Mouse (Mus musculus): Measurements from ENCODE around the gene Vim. TPM values are rescaled to one million over a fixed set of nuclear protein-coding genes. Genes with fewer than 3 reads are reported as not detected.

Gene Vim
- polyA plus RNA-seq, 1 experiment: 826 TPM

DNA sequence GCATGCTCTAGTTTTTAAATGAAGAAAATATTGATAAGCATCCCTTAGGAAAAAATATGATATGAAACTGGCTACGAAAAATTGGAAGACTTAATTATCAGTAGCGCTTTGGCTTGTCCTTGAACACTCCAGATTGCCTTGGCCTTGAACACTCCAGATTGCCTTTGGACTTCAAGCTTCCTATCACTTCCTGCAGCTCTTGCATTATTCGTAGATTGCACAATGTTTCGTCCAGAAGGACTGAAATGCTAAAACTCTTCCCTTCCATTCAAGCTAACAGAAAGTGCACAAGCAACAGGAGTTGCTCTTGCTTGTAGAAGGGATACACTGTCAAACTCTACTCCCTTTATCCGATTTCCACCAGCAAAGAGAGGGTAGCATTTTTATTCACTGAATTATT is 14.4 kb upstream of the Vim start:
- 92% methylated on average over 5 of the region's 5 CpGs for WGBS
- no peak for TF ChIP-seq POLR2A (IDR thresholded peaks at IDR 0.05; ENCODE audit: control insufficient read depth, extremely low read depth, insufficient read depth, low read length, poor library complexity)
- TF ChIP-seq CTCF (IDR thresholded peaks at IDR 0.05; ENCODE audit: borderline replicate concordance, control insufficient read depth, extremely low read depth, insufficient read depth, low read length, poor library complexity): no peak
- H3K27ac ChIP-seq (ENCODE audit: control insufficient read depth, insufficient read depth, low read length): no peak overlapping the region

DNA sequence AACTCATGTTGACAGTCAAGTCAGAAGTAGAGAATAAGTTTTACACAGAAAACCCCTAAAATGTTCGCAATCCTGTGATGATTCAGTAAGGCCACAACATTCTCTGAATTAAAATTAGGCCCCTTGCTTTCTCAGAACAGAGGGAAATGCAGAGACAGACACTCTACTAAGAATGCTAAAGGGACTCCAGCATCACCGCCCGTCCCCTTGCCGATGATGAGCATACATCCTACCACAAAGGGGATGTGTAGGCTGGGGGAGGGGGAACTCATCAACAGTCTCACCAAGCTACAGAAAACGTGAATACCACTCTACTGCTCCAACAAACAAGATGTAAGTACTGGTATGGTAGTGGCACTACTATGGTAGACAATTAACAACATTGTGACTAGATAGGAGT is 14.0 kb upstream of the Vim start:
- 81% methylated on average over 5 of the region's 5 CpGs for WGBS
- DNase-seq: no peak
- H3K4me1 ChIP-seq (replicated peaks; ENCODE audit: control insufficient read depth, insufficient read depth, low read length): peaks cover 2% of the 10 kb centered on the region; the same call in 1 of the 2 replicates
- no peak overlapping the region for H3K27ac ChIP-seq (ENCODE audit: control insufficient read depth, insufficient read depth, low read length)
- no peak for TF ChIP-seq CTCF (IDR thresholded peaks at IDR 0.05; ENCODE audit: borderline replicate concordance, control insufficient read depth, extremely low read depth, insufficient read depth, low read length, poor library complexity)
- TF ChIP-seq POLR2A (IDR thresholded peaks at IDR 0.05; ENCODE audit: control insufficient read depth, extremely low read depth, insufficient read depth, low read length, poor library complexity): no peak
- H3K36me3 ChIP-seq (ENCODE audit: control insufficient read depth, insufficient read depth, low read length): no peaks in the 10 kb centered on the region
- no peaks in the 10 kb centered on the region for H3K27me3 ChIP-seq (ENCODE audit: control insufficient read depth, insufficient read depth, low read length)
- H3K4me3 ChIP-seq (ENCODE audit: control insufficient read depth, insufficient read depth, low read length): no peak overlapping the region

More for the DNA sequence above, 14.4 kb upstream of the Vim start:
- Histone ChIP-seq H3K4me3 (ENCODE audit: control insufficient read depth, insufficient read depth, low read length) (no peak overlapping the region), H3K27me3 (ENCODE audit: control insufficient read depth, insufficient read depth, low read length) (no peaks in the 10 kb centered on the region), H3K4me1 (replicated peaks; ENCODE audit: control insufficient read depth, insufficient read depth, low read length) (peaks cover 2% of the 10 kb centered on the region; the same call in 1 of the 2 replicates), H3K36me3 (ENCODE audit: control insufficient read depth, insufficient read depth, low read length) (no peaks in the 10 kb centered on the region)
- no peak for DNase-seq

DNA sequence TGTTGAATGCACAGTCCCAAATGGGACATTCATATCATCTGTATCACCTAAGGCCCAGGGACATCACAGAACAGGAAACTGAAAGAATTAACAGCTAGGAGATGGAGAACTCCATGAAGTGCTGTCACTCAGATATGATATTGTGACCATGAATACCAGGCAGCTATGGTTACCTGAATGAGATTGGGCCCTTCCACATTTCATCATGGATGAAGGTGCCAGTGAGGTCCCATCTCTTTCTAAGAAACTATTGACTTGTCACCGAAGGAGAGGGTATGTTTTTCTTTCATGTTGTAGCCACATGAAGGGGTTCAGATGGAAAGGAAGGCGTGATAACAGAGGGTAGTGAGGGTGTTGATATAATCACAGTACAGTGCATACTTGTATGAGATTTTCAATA is 13.3 kb upstream of the Vim start:
- DNase-seq: no peak
- WGBS: 13% methylated on average over 2 of the region's 2 CpGs

DNA sequence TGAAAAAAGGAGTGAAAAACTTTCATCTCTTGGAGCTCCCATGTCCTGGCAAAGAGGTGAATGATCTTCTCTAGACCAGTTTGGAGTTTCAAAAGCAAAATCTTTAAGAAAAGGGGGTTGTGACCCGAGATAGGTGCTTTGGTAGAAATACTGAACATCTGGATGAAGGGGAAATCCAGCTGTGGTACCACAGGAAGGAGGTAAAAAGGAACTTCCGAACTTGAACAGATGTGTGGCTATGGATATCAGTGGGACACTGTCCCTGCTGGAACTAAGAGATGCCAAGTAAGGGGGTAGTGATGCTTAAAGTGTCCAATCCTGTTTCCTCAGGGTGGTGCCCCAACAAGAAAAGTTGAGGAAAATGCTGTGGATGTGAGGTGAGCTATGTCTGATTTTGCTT is 3.6 kb upstream of the Vim start:
- H3K4me3 ChIP-seq (ENCODE audit: control insufficient read depth, insufficient read depth, low read length): no peak overlapping the region
- TF ChIP-seq CTCF (IDR thresholded peaks at IDR 0.05; ENCODE audit: borderline replicate concordance, control insufficient read depth, extremely low read depth, insufficient read depth, low read length, poor library complexity) (no peak), POLR2A (IDR thresholded peaks at IDR 0.05; ENCODE audit: control insufficient read depth, extremely low read depth, insufficient read depth, low read length, poor library complexity) (no peak)
- H3K36me3 ChIP-seq (ENCODE audit: control insufficient read depth, insufficient read depth, low read length): no peaks in the 10 kb centered on the region
- H3K27me3 ChIP-seq (ENCODE audit: control insufficient read depth, insufficient read depth, low read length): no peaks in the 10 kb centered on the region
- DNase-seq: no peak
- H3K4me1 ChIP-seq (replicated peaks; ENCODE audit: control insufficient read depth, insufficient read depth, low read length): peaks cover under 1% of the 10 kb centered on the region
- no peak overlapping the region for H3K27ac ChIP-seq (ENCODE audit: control insufficient read depth, insufficient read depth, low read length)
- WGBS: 74% methylated on average over 2 of the region's 2 CpGs

More for the DNA sequence above, 13.3 kb upstream of the Vim start:
- Histone ChIP-seq H3K27me3 (ENCODE audit: control insufficient read depth, insufficient read depth, low read length) (no peaks in the 10 kb centered on the region), H3K36me3 (ENCODE audit: control insufficient read depth, insufficient read depth, low read length) (no peaks in the 10 kb centered on the region), H3K4me1 (replicated peaks; ENCODE audit: control insufficient read depth, insufficient read depth, low read length) (peaks cover 2% of the 10 kb centered on the region; the same call in 1 of the 2 replicates), H3K27ac (ENCODE audit: control insufficient read depth, insufficient read depth, low read length) (no peak overlapping the region), H3K4me3 (ENCODE audit: control insufficient read depth, insufficient read depth, low read length) (no peak overlapping the region)
- TF ChIP-seq POLR2A (IDR thresholded peaks at IDR 0.05; ENCODE audit: control insufficient read depth, extremely low read depth, insufficient read depth, low read length, poor library complexity) (no peak), CTCF (IDR thresholded peaks at IDR 0.05; ENCODE audit: borderline replicate concordance, control insufficient read depth, extremely low read depth, insufficient read depth, low read length, poor library complexity) (no peak)

DNA sequence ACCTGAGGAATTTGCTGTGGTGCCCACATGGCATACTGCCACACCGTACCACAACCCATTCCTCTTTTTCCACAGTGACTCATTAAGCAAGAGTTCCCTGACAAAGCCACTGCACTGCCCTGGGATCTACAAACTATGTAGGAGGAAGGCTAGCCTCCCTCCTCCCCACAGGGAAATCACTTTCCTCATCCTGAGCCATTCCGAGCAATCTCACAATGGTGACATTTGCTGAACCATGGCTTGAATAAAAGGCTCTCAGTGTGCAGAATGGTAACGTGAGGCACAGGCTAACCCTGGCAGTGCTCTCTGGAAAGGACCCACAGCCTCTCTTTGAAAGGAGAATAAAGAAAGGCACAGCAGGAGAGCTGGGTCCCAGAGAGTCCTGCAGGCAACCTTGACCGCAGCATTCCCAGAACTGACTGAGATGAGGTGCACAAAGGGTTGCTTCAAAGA is 1.6 kb upstream of the Vim start:
- no peak overlapping the region for H3K27ac ChIP-seq (ENCODE audit: control insufficient read depth, insufficient read depth, low read length)
- H3K4me3 ChIP-seq (ENCODE audit: control insufficient read depth, insufficient read depth, low read length): no peak overlapping the region
- H3K27me3 ChIP-seq (ENCODE audit: control insufficient read depth, insufficient read depth, low read length): no peaks in the 10 kb centered on the region

DNA sequence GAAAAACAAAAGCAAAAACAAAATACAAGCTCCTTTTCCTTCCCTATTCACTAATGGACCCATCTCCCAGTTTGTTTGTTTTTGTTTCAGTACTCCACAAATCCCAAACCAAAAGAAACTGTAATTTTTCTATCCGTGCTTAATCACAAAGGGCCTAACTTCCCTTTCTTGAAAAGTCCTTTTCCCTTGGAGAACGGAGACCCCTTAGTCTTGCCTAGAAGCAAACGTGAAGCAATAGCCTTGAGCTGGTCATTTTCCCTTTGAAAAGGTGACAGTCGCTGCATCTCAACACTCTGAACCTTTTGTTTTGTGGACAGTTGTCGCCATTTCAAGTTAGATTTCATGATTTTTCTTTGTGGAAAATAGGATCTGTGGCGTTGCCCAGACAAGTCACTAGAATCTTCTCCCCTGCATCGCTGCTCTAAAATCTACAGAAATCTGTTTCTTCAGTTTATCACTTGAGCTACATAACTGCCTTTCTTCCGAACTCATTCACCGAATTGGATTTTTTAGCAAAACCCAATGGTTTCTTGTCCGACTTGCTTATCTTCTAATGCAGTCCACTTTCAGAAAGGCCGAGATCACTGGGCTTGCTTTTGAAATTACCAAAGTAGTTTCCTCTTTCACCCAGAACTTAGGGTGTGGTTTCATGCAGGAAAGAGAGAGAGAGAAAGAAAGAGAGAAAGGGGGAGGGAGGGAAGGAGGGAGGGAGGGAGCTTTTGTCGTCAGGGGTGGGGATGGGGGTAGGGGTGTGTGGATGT is 900 bp upstream of the Vim start:
- H3K4me1 ChIP-seq (replicated peaks; ENCODE audit: control insufficient read depth, insufficient read depth, low read length): peaks cover 4% of the 10 kb centered on the region
- no peaks in the 10 kb centered on the region; the same call in 1 of the 2 replicates for H3K36me3 ChIP-seq (ENCODE audit: control insufficient read depth, insufficient read depth, low read length)
- 19% methylated on average over 12 of the region's 12 CpGs for WGBS
- H3K4me3 ChIP-seq (ENCODE audit: control insufficient read depth, insufficient read depth, low read length): 0 out of 2 replicates have a peak overlapping the region, but pooled peaks have one; percentile 74
- H3K27me3 ChIP-seq (ENCODE audit: control insufficient read depth, insufficient read depth, low read length): no peaks in the 10 kb centered on the region
- no peak for TF ChIP-seq POLR2A (IDR thresholded peaks at IDR 0.05; ENCODE audit: control insufficient read depth, extremely low read depth, insufficient read depth, low read length, poor library complexity)
- no peak for TF ChIP-seq CTCF (IDR thresholded peaks at IDR 0.05; ENCODE audit: borderline replicate concordance, control insufficient read depth, extremely low read depth, insufficient read depth, low read length, poor library complexity)
- no peak for DNase-seq
- peak overlapping the region; percentile 82; the same call in 1 of the 2 replicates for H3K27ac ChIP-seq (ENCODE audit: control insufficient read depth, insufficient read depth, low read length)

More for the DNA sequence above, 1.6 kb upstream of the Vim start:
- DNase-seq: no peak
- no peak for TF ChIP-seq POLR2A (IDR thresholded peaks at IDR 0.05; ENCODE audit: control insufficient read depth, extremely low read depth, insufficient read depth, low read length, poor library complexity)
- TF ChIP-seq CTCF (IDR thresholded peaks at IDR 0.05; ENCODE audit: borderline replicate concordance, control insufficient read depth, extremely low read depth, insufficient read depth, low read length, poor library complexity): no peak
- Histone ChIP-seq H3K36me3 (ENCODE audit: control insufficient read depth, insufficient read depth, low read length) (no peaks in the 10 kb centered on the region; the same call in 1 of the 2 replicates), H3K4me1 (replicated peaks; ENCODE audit: control insufficient read depth, insufficient read depth, low read length) (peaks cover 4% of the 10 kb centered on the region)
- 94% methylated on average over 4 of the region's 4 CpGs for WGBS
